Mouse (Mus musculus): ENCODE measurements at regions not wholly inside any gene's neighbourhood (a gene's known extent, or its start where the extent isn't known, plus 50 kb on each side); places are given as distances from the start of the nearest gene placed in this dataset.

DNA sequence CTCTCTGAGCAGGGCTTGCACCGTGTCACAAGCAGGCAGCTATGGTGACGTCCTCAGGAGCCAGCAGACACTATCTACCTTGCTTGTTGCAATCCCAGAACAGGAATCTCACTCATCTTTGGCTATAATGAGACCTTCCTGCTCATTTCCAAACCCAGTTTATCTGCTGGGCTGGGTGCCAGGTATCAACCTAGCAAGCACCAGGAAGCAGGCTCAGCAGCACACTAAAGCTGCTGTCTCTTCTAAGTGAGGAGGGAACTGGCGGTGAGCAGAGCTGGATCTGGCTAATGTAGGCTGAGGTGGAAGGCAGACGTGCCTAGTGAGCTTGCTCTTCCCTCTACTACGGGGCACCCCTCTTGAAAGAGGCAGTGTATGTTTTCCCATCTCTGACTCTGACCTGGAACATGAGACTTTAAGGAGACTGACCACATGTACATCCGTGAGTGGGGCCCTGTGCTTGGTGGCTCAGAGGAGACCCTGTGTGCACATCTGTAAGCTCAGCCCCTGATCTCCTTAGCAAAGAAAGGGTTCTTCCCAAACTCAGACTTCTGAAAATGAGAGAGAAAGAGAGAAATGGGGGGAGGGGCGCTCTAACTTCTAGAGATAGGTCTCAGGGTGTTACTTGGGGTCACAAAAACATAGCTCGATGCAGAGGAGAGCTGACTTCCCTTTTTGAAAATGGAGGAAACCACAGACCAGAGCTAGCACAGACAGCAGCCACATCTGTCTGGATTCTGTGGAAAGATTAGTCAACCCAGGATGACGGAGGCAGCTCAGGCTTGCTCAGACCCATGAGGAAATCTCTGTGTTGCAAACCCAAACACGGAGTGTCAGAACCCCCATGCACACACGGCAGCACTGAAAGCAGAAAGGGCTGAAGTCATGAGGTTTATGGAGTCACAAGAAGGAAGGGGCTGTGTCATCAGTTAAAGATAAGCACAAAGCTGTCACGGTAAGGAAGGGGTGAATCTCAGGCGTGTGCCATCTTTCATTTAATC is 77.3 kb upstream of the Glrp1 start:
- TF ChIP-seq RCOR1 (conservative IDR thresholded peaks at IDR 0.05; ENCODE audit: low read depth, low read length), result no peak; the same call in 1 of the 2 replicates
- TF ChIP-seq CTCF (conservative IDR thresholded peaks at IDR 0.05 in 1 of 2, IDR thresholded peaks at IDR 0.05 in 1 of 2; ENCODE audit: low read depth in 2 of 2, low read length in 2 of 2), result no peak
- no peak for TF ChIP-seq POLR2A (IDR thresholded peaks at IDR 0.05; ENCODE audit: low read depth, low read length)
- TF ChIP-seq MAFK (IDR thresholded peaks at IDR 0.05; ENCODE audit: insufficient replicate concordance, low read length), result peak; percentile 73; the same call in 1 of the 2 replicates
- peak; percentile 98 for TF ChIP-seq EP300 (IDR thresholded peaks at IDR 0.05; ENCODE audit: low read length)
- TF ChIP-seq ZKSCAN1 (IDR thresholded peaks at IDR 0.05; ENCODE audit: borderline replicate concordance, low read depth, low read length), result no peak
- peak; percentile 61 for TF ChIP-seq MAX (IDR thresholded peaks at IDR 0.05; ENCODE audit: low read length)
- TF ChIP-seq TCF12 (IDR thresholded peaks at IDR 0.05; ENCODE audit: low read depth, low read length), result peak; percentile 94
- TF ChIP-seq SIN3A (IDR thresholded peaks at IDR 0.05; ENCODE audit: low read length), result peak; percentile 83
- TF ChIP-seq HCFC1 (IDR thresholded peaks at IDR 0.05; ENCODE audit: low read depth, low read length), result no peak; the same call in 1 of the 2 replicates
